Mouse (Mus musculus) erythroid progenitor cell, adult 5-6 weeks (primary cell): Measurements from ENCODE around the gene Pamr1. TPM values are rescaled to one million over a fixed set of nuclear protein-coding genes. Genes with fewer than 3 reads are reported as not detected.

Experiments used
- ATAC-seq: replicated peaks from 2 replicates; pipeline ENCODE4 v1.8.0; 2016; ENCODE audit warnings: moderate number of reproducible peaks, mild to moderate bottlenecking, moderate TSS enrichment, inconsistent platforms; ENCODE audit not compliant: poor library complexity, low FRiP score, severe bottlenecking
- total RNA-seq, 2 experiments: library from RNA; stranded (forward) in 1 of 2; stranded (reverse) in 1 of 2; fragments of 150-400 nt in 1 of 2; fragments of 186-747, 209-891 nt in 1 of 2; gene quantifications; 2 replicates each; pipeline versions ENCODE4 v1.2.3 to v1.2.4; 2015 to 2017; ENCODE audit warnings: low replicate concordance in 2 of 2

Gene Pamr1
- total RNA-seq, 2 experiments from 2014 or later = not detected

DNA sequence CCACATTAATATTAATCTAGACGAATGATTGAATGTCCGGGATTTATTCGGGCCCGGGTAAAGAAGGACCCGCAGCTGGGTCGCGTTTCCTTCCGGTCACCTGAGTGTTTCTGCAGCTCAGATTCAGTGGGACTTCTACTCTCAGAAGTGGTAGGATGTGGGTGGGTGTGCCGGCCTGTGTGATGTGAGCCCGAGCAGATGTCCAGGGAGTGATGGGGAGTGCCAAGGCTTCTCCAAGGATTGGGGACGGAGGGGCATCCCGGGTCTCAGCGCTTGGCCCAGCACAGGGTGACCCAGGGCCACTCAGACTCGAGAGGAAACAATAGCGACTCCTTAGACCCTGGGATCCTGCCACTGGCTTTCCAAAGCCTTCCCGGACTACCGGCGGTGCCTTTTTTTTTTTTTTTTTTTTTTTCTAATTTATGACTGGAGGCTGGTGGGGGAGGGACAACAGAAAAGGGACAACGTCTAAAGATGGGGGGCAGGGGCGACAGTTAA lies 108.4 kb downstream of the Pamr1 start, which contains the start of gene Slc1a2:
Gene Slc1a2, plus strand, starts transcription at position 497 of the 498 bp plus-strand sequence.
- no peak for ATAC-seq

DNA sequence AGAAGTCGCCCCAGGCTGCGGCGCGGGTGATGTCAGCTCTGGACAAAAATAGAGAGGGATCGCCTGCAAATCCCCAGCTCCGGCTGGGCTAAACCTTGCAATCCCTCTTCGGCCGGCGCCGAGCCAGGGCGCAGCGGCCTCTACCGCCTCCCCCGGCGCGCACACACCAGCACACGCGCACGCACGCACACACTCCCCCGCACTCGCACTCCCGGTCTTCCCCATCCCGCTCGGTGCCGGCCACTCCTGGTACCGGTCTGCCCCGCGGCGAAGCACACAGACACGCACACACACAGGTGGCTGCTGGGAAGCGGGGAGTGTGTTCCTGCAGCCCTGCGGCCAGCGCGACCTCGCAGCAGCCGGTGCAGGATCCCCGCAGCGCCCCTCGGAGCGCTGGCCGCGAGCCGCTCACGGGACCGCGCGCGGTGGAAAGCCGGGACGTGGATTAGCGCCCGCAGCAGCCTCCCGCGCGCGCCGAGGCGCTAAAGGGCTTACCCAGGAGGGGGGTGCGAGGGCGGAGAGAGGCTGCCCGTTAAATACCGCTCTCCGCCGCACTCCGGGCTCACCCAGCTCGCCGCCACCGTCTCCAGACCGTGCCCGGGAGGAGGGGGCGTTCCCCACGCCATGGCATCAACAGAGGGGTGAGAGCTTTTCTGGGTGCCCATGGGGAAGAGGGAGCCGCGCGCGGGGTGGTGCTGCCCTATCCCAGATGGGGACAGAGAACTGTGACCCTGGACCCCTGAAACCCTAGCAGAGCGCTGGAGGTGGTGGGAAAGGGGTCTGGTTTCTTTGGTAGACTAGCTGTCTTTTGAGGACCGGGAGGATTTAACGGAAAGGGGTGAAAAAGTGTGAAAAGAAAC lies 109.1 kb downstream of the Pamr1 start:
- ATAC-seq = no peak

DNA sequence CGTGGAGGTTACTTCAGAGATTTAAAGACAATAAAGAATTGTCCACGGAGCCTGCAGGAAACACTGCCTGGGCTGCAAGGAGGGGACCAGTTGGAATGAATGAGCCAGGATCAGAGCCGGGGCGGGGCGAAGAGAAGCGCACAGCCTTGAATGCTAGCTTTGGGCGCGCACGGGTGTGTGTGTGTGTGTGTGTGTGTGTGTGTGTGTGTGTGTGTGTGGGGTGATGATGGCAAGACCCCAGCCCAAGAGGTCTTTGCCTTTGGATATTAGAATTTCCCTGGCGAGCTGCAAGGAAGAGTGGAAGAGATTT lies 109.7 kb downstream of the Pamr1 start:
- ATAC-seq = no peak

GRCm38 (mm10) chr2:102661052-102661451 lies 111.2 kb downstream of the Pamr1 start:
- no peak for ATAC-seq

DNA sequence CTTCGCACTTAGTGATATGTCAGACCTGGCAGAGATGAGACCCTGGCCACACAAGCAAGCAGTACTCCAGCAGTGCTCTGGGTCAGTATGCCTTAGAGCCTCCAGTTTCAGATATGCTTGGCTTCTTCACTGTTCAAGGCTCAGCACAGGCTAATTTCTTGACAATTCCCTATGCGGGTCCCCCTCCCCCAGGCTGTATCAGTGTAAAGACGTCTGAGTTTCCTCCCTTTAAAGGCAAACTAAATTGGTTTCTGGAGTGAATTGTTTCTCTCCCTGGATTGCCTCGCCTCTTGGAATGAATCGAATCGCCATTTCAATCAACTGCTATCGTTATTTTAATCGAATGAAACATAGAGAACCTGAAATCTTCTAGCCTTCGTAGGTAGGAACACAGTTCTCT lies 113.1 kb downstream of the Pamr1 start:
- no peak for ATAC-seq

DNA sequence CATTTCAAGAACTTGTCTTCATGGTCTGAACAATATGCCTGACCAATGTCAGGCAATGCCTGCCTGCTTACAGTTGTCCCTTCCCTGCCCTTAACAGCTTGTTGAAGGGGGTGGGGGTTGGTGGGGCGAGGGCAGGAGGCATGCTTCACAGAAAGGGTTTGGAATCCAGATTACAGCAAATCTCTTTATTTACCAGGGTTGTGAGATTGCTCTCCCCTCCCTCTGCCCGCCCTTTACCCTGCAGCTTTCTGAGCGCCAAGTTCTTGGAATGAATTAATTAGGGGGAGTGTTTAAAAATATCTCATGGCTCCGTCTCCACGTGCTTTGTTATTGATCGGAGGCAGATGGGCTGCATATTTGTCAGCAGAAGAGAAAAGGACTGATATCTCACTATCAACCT lies 113.5 kb downstream of the Pamr1 start:
- ATAC-seq = no peak

DNA sequence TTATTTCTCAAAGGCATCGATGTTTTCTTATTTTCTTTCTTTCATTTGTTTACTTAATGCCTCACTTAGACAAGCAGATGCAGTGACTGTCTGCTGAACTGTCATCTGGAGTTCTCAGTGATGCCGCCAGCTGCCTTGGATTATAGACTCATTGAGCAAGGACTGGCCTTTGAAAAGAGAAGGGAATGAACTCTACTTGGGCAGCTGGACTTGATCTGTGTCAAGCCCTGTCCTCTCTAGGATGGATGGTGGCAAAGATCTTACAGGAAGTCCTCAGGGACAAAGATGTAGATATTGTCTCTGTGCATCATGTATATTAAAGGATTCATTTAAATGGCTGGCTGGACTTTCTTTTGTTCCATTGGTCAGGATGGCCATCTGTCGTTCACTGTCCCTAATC lies 114.1 kb downstream of the Pamr1 start:
- ATAC-seq = no peak

- ATAC-seq = no peak
Observed at GRCm38 (mm10) chr2:102667981-102668380, 118.2 kb downstream of the Pamr1 start.

GRCm38 (mm10) chr2:102669580-102669979 lies 119.8 kb downstream of the Pamr1 start:
- ATAC-seq = no peak

DNA sequence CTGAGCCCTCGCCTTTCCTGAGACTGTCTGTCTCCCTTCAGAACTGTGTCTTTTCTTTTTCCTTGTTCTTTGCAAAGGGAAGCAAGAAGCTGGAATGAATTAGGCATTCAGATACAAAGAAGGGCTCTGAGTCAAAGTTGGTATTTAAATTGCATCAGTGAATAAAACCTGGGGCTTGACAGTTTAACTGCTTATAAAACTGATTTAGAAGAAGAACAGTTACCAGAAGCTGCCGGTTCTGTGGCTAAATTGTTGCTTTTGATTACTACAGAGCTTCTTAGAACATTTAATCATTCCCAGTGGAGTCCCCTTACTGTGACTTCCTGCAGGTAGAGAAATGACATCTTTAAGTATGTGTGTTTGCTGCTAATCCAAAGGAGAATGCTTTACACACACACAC lies 124.8 kb downstream of the Pamr1 start:
- no peak for ATAC-seq

GRCm38 (mm10) chr2:102675275-102675674 lies 125.5 kb downstream of the Pamr1 start:
- no peak for ATAC-seq

DNA sequence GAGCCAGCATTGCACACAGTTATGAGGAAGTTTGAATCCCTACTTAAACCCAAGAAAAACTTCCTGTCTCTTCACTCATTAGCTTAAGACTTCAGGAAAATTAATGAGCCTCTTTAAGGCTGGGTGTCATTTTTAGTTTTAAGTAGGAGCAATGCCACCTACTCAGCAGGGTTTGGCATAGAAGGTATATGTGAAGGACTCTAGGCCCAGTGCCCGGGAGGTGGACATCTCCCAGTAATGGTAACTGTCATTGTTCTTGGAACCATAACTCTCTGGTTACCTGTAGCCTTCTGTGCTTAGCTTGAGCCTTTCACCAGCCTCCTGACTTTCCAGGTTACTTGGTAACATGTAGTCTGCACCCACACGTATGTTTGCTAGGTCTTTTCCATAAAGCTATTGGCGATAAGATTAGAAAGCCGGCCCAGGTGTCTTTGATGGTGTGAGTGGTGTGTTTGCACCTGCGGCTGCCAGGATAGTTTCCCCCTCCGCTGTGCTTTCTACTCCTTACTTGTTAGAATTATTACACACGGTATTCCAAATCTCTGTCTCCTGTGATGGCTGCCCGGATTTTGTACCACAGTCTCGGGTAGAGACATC lies 127.0 kb downstream of the Pamr1 start:
- no peak for ATAC-seq

- no peak for ATAC-seq
Observed at GRCm38 (mm10) chr2:102677400-102677799, 127.6 kb downstream of the Pamr1 start.

- ATAC-seq = no peak
Observed at GRCm38 (mm10) chr2:102681351-102681750, 131.5 kb downstream of the Pamr1 start.

DNA sequence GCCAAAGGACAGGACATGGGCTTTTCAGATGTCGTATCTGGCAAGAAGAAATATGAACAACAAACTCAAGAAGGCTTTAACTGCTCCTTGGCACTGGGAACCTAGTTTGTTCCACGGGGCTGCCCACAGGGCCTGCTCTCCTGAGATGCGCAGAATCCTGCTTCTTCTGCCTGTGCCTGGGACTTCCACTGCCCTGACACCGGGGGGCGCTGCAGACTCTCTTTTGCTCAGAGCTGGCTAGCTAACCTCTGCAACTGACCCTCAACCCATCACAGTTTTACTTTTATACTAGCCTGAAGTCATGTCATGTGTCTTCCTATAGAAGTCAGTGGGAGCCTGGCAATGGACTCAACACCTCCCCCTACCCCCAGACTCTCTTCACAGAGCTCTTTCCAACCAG lies 132.4 kb downstream of the Pamr1 start:
- ATAC-seq = no peak

GRCm38 (mm10) chr2:102685371-102686107 lies 135.7 kb downstream of the Pamr1 start:
- no peak for ATAC-seq

DNA sequence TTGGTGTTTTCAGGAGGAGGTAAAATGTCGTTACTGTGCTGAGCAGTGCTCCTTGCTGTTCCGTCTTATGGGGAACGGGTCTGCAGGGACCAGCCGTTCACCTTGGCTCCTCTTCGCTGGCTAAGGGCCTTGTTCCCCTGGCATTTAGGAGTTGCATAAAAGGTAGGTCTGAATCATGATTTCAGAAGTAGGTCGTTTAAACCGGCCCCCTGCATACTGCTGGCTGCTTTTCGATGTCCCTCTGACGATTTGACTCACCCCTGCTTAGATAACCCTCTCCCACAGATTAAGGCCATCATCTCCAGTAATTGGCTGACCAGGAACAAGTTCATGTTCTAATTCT lies 136.3 kb downstream of the Pamr1 start:
- ATAC-seq = no peak
